Mouse (Mus musculus): ENCODE data around the gene Lifr.

- TF ChIP-seq CTCF (IDR thresholded peaks at IDR 0.05; ENCODE audit: insufficient read depth, low read length): no peak
- no peak for TF ChIP-seq POLR2A (IDR thresholded peaks at IDR 0.05; ENCODE audit: borderline replicate concordance, extremely low read depth, low read depth, low read length)
These were observed 28.4 kb downstream of the Lifr start for GRCm38 (mm10) chr15:7118849-7119248.
